In genomic region chr16:90349700-90350548, GRCm38 (mm10) we compare ENCODE assay signal across 8 mouse cellular contexts. TPM values are rescaled to one million over a fixed set of nuclear protein-coding genes. Genes with fewer than 3 reads are reported as not detected.
A peak's percentile ranks its signal among the peaks of the same experiment; 100 is the strongest.
DNase-seq lines count a peak whose midpoint lies in the region; ATAC-seq and TF ChIP-seq lines count a peak whose summit lies in the region.

No protein-coding gene starts in this region.

- H3K9ac ChIP-seq in hindbrain, embryonic 11.5 days (ENCODE audit: low read depth, low read length), result no peak overlapping the region
- H3K9ac ChIP-seq in liver, postnatal 0 days (replicated peaks), result no peak overlapping the region
- H3K9ac ChIP-seq in neural tube, embryonic 15.5 days (replicated peaks), result no peak overlapping the region

- TF ChIP-seq EP300 in liver, postnatal 0 days (IDR thresholded peaks at IDR 0.05; ENCODE audit: low read depth), result no peak

- no peaks in the 10 kb centered on the region for H3K27me3 ChIP-seq in hindbrain, embryonic 11.5 days (ENCODE audit: control insufficient read depth, insufficient read depth, low read length)
- no peaks in the 10 kb centered on the region for H3K27me3 ChIP-seq in liver, postnatal 0 days (ENCODE audit: insufficient read depth, low read length)
- 0 out of 2 replicates have a peak, but pooled peaks cover 4% of the 10 kb centered on the region for H3K27me3 ChIP-seq in neural tube, embryonic 15.5 days (replicated peaks)

- H3K27ac ChIP-seq in hindbrain, embryonic 11.5 days (ENCODE audit: low read depth, low read length), result no peak overlapping the region
- H3K27ac ChIP-seq in liver, postnatal 0 days (ENCODE audit: low read depth), result no peak overlapping the region
- no peak overlapping the region for H3K27ac ChIP-seq in neural tube, embryonic 15.5 days (replicated peaks)

- peak; percentile 98 for ATAC-seq in hindbrain, embryonic 11.5 days (ENCODE audit: low FRiP score)
- ATAC-seq in liver, postnatal 0 days, result peak; percentile 92
- peak; percentile 91 for ATAC-seq in neural tube, embryonic 15.5 days (ENCODE audit: low FRiP score)

- peak; percentile 59 for TF ChIP-seq CTCF in liver, postnatal 0 days (IDR thresholded peaks at IDR 0.05; ENCODE audit: low read depth)

- no peaks in the 10 kb centered on the region for H3K9me3 ChIP-seq in hindbrain, embryonic 11.5 days (ENCODE audit: control insufficient read depth, low read length)
- no peaks in the 10 kb centered on the region for H3K9me3 ChIP-seq in liver, postnatal 0 days (ENCODE audit: low read length)
- no peaks in the 10 kb centered on the region for H3K9me3 ChIP-seq in neural tube, embryonic 15.5 days (replicated peaks)

- no peak overlapping the region for H3K4me3 ChIP-seq in hindbrain, embryonic 11.5 days (ENCODE audit: low read depth, low read length)
- no peak overlapping the region for H3K4me3 ChIP-seq in liver, postnatal 0 days (ENCODE audit: low read depth, low read length)
- H3K4me3 ChIP-seq in neural tube, embryonic 15.5 days (replicated peaks), result no peak overlapping the region

- DNase-seq in CD4-positive, CD25-positive, alpha-beta regulatory T cell, adult 2 months (ENCODE audit: low read depth, low spot score), result peak; percentile 76
- peak; percentile 48 for DNase-seq in cerebellum, adult 9-11 months
- peak; percentile 61 to 70 for DNase-seq in frontal cortex, postnatal 14 days (ENCODE audit: low spot score in 2 of 2)
- peak; percentile 86 for DNase-seq in hindbrain, embryonic 11.5 days (ENCODE audit: low spot score)
- DNase-seq in layer of hippocampus, adult 8-10 months (ENCODE audit: low spot score in 2 of 2), result peak; percentile 53 to 79
- DNase-seq in liver, postnatal 0 days, result peak; percentile 70
- DNase-seq in thymus, adult 18-20 months, result peak; percentile 12 to 14

- no peak overlapping the region for H3K4me2 ChIP-seq in hindbrain, embryonic 11.5 days (replicated peaks; ENCODE audit: low read depth, low read length)
- no peak overlapping the region for H3K4me2 ChIP-seq in liver, postnatal 0 days (ENCODE audit: low read depth, low read length)
- H3K4me2 ChIP-seq in neural tube, embryonic 15.5 days, result no peak overlapping the region

- H3K36me3 ChIP-seq in hindbrain, embryonic 11.5 days (ENCODE audit: control insufficient read depth, insufficient read depth, low read length), result no peaks in the 10 kb centered on the region
- H3K36me3 ChIP-seq in liver, postnatal 0 days (replicated peaks; ENCODE audit: insufficient read depth, low read length), result no peaks in the 10 kb centered on the region
- H3K36me3 ChIP-seq in neural tube, embryonic 15.5 days, result no peaks in the 10 kb centered on the region

- no peaks in the 10 kb centered on the region for H3K4me1 ChIP-seq in hindbrain, embryonic 11.5 days (replicated peaks; ENCODE audit: control insufficient read depth, insufficient read depth, low read length)
- no peaks in the 10 kb centered on the region for H3K4me1 ChIP-seq in liver, postnatal 0 days (ENCODE audit: insufficient read depth)
- H3K4me1 ChIP-seq in neural tube, embryonic 15.5 days, result peaks cover 4% of the 10 kb centered on the region; the same call in 1 of the 2 replicates

- WGBS in hindbrain, embryonic 11.5 days, result 32% methylated on average over 11 of the region's 13 CpGs
- 27% methylated on average over 12 of the region's 13 CpGs for WGBS in liver, postnatal 0 days (ENCODE audit: insufficient replicate concordance)
- 28% methylated on average over 12 of the region's 13 CpGs for WGBS in neural tube, embryonic 15.5 days

RNA-seq across cellular contexts. Expression of gene Hunk, which starts 35.9 kb away (rescaled TPM):
- 11.0 and 13.1 TPM in 2 replicates for polyA plus RNA-seq in hindbrain, embryonic 11.5 days (2014; fragmentation: Nextera tagmentation; extraction: Ambion mirVana)
- total RNA-seq in layer of hippocampus, adult 8-10 months (2022), result 10 to 100 TPM; 25.2 to 30.3 (median 26.7) TPM
- polyA plus RNA-seq in liver, postnatal 0 days (2015; fragmentation: Nextera tagmentation; extraction: Ambion mirVana), result 1.1 and 1.2 TPM in 2 replicates
- 5.1 and 6.1 TPM in 2 replicates for polyA plus RNA-seq in neural tube, embryonic 15.5 days (2015; fragmentation: Nextera tagmentation; extraction: Ambion mirVana)

Comparison
In these comparisons a context has a peak if more than half of its experiments do, and no peak if none do; other contexts are left out.
1. DNase-seq: peak in every context shown above with its lines; median percentile 86 in hindbrain, embryonic 11.5 days; 76 in CD4-positive, CD25-positive, alpha-beta regulatory T cell, adult 2 months; 70 in liver, postnatal 0 days; 66 in layer of hippocampus, adult 8-10 months; 66 in frontal cortex, postnatal 14 days; 48 in cerebellum, adult 9-11 months; 13 in thymus, adult 18-20 months.